Mouse (Mus musculus): ENCODE results near the gene Rcc1l. TPM values are rescaled to one million over a fixed set of nuclear protein-coding genes. Genes with fewer than 3 reads are reported as not detected.

Gene Rcc1l
- polyA plus RNA-seq, 1 experiment from 2014 or later, result 14.7 TPM

- Histone ChIP-seq H3K36me3 (ENCODE audit: control insufficient read depth, insufficient read depth) (no peaks in the 10 kb centered on the region), H3K9me3 (ENCODE audit: control insufficient read depth) (no peaks in the 10 kb centered on the region), H3K4me2 (replicated peaks; ENCODE audit: low read depth) (no peak overlapping the region), H3K27ac (ENCODE audit: low read depth, low read length) (no peak overlapping the region), H3K9ac (ENCODE audit: low read depth, low read length) (no peak overlapping the region), H3K27me3 (replicated peaks; ENCODE audit: control insufficient read depth, insufficient read depth, low read length) (no peaks in the 10 kb centered on the region), H3K4me1 (replicated peaks; ENCODE audit: control insufficient read depth, insufficient read depth, low read length) (0 out of 2 replicates have a peak, but pooled peaks cover 10% of the 10 kb centered on the region), H3K4me3 (ENCODE audit: low read depth, low read length) (no peak overlapping the region)
- 73% methylated on average over 3 of the region's 3 CpGs for WGBS
- TF ChIP-seq CTCF (IDR thresholded peaks at IDR 0.05; ENCODE audit: low read depth), result no peak
- ATAC-seq, result no peak
These were observed 9.5 kb upstream of the Rcc1l start for GRCm38 (mm10) chr5:134186059-134186458.

- Histone ChIP-seq H3K9me3 (ENCODE audit: control insufficient read depth) (no peaks in the 10 kb centered on the region), H3K36me3 (ENCODE audit: control insufficient read depth, insufficient read depth) (no peaks in the 10 kb centered on the region), H3K27ac (ENCODE audit: low read depth, low read length) (peak within 1 kb of the TSS; percentile 90), H3K4me3 (ENCODE audit: low read depth, low read length) (peak within 1 kb of the TSS; percentile 80), H3K27me3 (replicated peaks; ENCODE audit: control insufficient read depth, insufficient read depth, low read length) (no peaks in the 10 kb centered on the region), H3K9ac (ENCODE audit: low read depth, low read length) (peak within 1 kb of the TSS; percentile 83), H3K4me2 (replicated peaks; ENCODE audit: low read depth) (peak within 1 kb of the TSS; percentile 75), H3K4me1 (replicated peaks; ENCODE audit: control insufficient read depth, insufficient read depth, low read length) (0 out of 2 replicates have a peak, but pooled peaks cover 10% of the 10 kb centered on the region)
- under 1% methylated on average over 91 of the region's 92 CpGs for WGBS
- ATAC-seq, result peak; percentile 95
- TF ChIP-seq CTCF (IDR thresholded peaks at IDR 0.05; ENCODE audit: low read depth), result peak; percentile 33; the same call in 1 of the 2 replicates
These were observed 7.6 kb upstream of the Rcc1l start, which contains the start of gene Gtf2ird2 for GRCm38 (mm10) chr5:134183880-134184808. Gene Gtf2ird2 (plus strand): TSS chr5:134184019.

GRCm38 (mm10) chr5:134183162-134183561 is 6.6 kb upstream of the Rcc1l start:
- 34% methylated on average over 7 of the region's 7 CpGs for WGBS
- Histone ChIP-seq H3K36me3 (ENCODE audit: control insufficient read depth, insufficient read depth) (no peaks in the 10 kb centered on the region), H3K4me1 (replicated peaks; ENCODE audit: control insufficient read depth, insufficient read depth, low read length) (0 out of 2 replicates have a peak, but pooled peaks cover 10% of the 10 kb centered on the region), H3K27me3 (replicated peaks; ENCODE audit: control insufficient read depth, insufficient read depth, low read length) (no peaks in the 10 kb centered on the region), H3K9ac (ENCODE audit: low read depth, low read length) (no peak overlapping the region), H3K4me2 (replicated peaks; ENCODE audit: low read depth) (peak overlapping the region; percentile 75), H3K27ac (ENCODE audit: low read depth, low read length) (peak overlapping the region; percentile 90; the same call in 1 of the 2 replicates), H3K4me3 (ENCODE audit: low read depth, low read length) (peak overlapping the region; percentile 80; the same call in 1 of the 2 replicates), H3K9me3 (ENCODE audit: control insufficient read depth) (no peaks in the 10 kb centered on the region)
- TF ChIP-seq CTCF (IDR thresholded peaks at IDR 0.05; ENCODE audit: low read depth), result no peak
- no peak for ATAC-seq

GRCm38 (mm10) chr5:134182735-134183134 is 6.2 kb upstream of the Rcc1l start:
- Histone ChIP-seq H3K4me1 (replicated peaks; ENCODE audit: control insufficient read depth, insufficient read depth, low read length) (0 out of 2 replicates have a peak, but pooled peaks cover 10% of the 10 kb centered on the region), H3K36me3 (ENCODE audit: control insufficient read depth, insufficient read depth) (no peaks in the 10 kb centered on the region), H3K27ac (ENCODE audit: low read depth, low read length) (no peak overlapping the region), H3K27me3 (replicated peaks; ENCODE audit: control insufficient read depth, insufficient read depth, low read length) (no peaks in the 10 kb centered on the region), H3K9ac (ENCODE audit: low read depth, low read length) (no peak overlapping the region), H3K4me2 (replicated peaks; ENCODE audit: low read depth) (peak overlapping the region; percentile 75), H3K4me3 (ENCODE audit: low read depth, low read length) (no peak overlapping the region), H3K9me3 (ENCODE audit: control insufficient read depth) (no peaks in the 10 kb centered on the region)
- 30% methylated on average over 4 of the region's 4 CpGs for WGBS
- TF ChIP-seq CTCF (IDR thresholded peaks at IDR 0.05; ENCODE audit: low read depth), result no peak
- no peak for ATAC-seq

GRCm38 (mm10) chr5:134182172-134182571 is 5.6 kb upstream of the Rcc1l start:
- H3K27ac ChIP-seq (ENCODE audit: low read depth, low read length), result no peak overlapping the region
- H3K4me3 ChIP-seq (ENCODE audit: low read depth, low read length), result no peak overlapping the region
- no peaks in the 10 kb centered on the region for H3K36me3 ChIP-seq (ENCODE audit: control insufficient read depth, insufficient read depth)
- H3K9ac ChIP-seq (ENCODE audit: low read depth, low read length), result no peak overlapping the region
- H3K27me3 ChIP-seq (replicated peaks; ENCODE audit: control insufficient read depth, insufficient read depth, low read length), result no peaks in the 10 kb centered on the region
- no peak for ATAC-seq
- WGBS, result 50% methylated on average over 3 of the region's 3 CpGs
- no peak for TF ChIP-seq CTCF (IDR thresholded peaks at IDR 0.05; ENCODE audit: low read depth)
- no peak overlapping the region for H3K4me2 ChIP-seq (replicated peaks; ENCODE audit: low read depth)
- no peaks in the 10 kb centered on the region for H3K9me3 ChIP-seq (ENCODE audit: control insufficient read depth)
- 0 out of 2 replicates have a peak, but pooled peaks cover 10% of the 10 kb centered on the region for H3K4me1 ChIP-seq (replicated peaks; ENCODE audit: control insufficient read depth, insufficient read depth, low read length)

GRCm38 (mm10) chr5:134179871-134180270 is 3.3 kb upstream of the Rcc1l start:
- no peak for ATAC-seq
- TF ChIP-seq CTCF (IDR thresholded peaks at IDR 0.05; ENCODE audit: low read depth), result peak; percentile 88
- H3K9me3 ChIP-seq (ENCODE audit: control insufficient read depth), result no peaks in the 10 kb centered on the region
- no peaks in the 10 kb centered on the region for H3K36me3 ChIP-seq (ENCODE audit: control insufficient read depth, insufficient read depth)
- H3K27ac ChIP-seq (ENCODE audit: low read depth, low read length), result no peak overlapping the region
- 22% methylated on average over 7 of the region's 7 CpGs for WGBS
- H3K4me2 ChIP-seq (replicated peaks; ENCODE audit: low read depth), result no peak overlapping the region
- H3K27me3 ChIP-seq (replicated peaks; ENCODE audit: control insufficient read depth, insufficient read depth, low read length), result no peaks in the 10 kb centered on the region
- H3K9ac ChIP-seq (ENCODE audit: low read depth, low read length), result no peak overlapping the region
- no peak overlapping the region for H3K4me3 ChIP-seq (ENCODE audit: low read depth, low read length)
- H3K4me1 ChIP-seq (replicated peaks; ENCODE audit: control insufficient read depth, insufficient read depth, low read length), result 0 out of 2 replicates have a peak, but pooled peaks cover 10% of the 10 kb centered on the region

Data from intestine, postnatal 0 days (tissue).